ENCODE assay signal across 22 mouse cellular contexts in genomic region chr6:129393732-129394131, GRCm38 (mm10). TPM values are rescaled to one million over a fixed set of nuclear protein-coding genes. Genes with fewer than 3 reads are reported as not detected.
DNase-seq lines count a peak whose midpoint lies in the region; ATAC-seq and TF ChIP-seq lines count a peak whose summit lies in the region.
"Had no signal": no experiment of that assay in that cellular context is flagged by ENCODE, and none has a peak within 500 bp of the region (broad histone marks: within the 10 kb centered on the region; RNA-seq: fewer than 3 reads in every experiment).

No protein-coding gene starts in this region.

- H3K36me3 ChIP-seq in heart, embryonic 14.5 days (ENCODE audit: control insufficient read depth, insufficient read depth, low read length), result no peaks in the 10 kb centered on the region
- H3K36me3 ChIP-seq in kidney, postnatal 0 days (ENCODE audit: insufficient read depth, low read length), result no peaks in the 10 kb centered on the region
- no peaks in the 10 kb centered on the region for H3K36me3 ChIP-seq in forebrain, embryonic 14.5 days (ENCODE audit: control insufficient read depth, insufficient read depth, low read length)
- no peaks in the 10 kb centered on the region for H3K36me3 ChIP-seq in midbrain, embryonic 13.5 days
- H3K36me3 ChIP-seq: limb, embryonic 13.5 days had no signal

- H3K9me3 ChIP-seq in heart, embryonic 14.5 days (ENCODE audit: control insufficient read depth, low read length), result no peaks in the 10 kb centered on the region
- no peaks in the 10 kb centered on the region for H3K9me3 ChIP-seq in kidney, postnatal 0 days (replicated peaks; ENCODE audit: low read length)
- H3K9me3 ChIP-seq in forebrain, embryonic 14.5 days (replicated peaks; ENCODE audit: control insufficient read depth, low read length), result no peaks in the 10 kb centered on the region
- H3K9me3 ChIP-seq in midbrain, embryonic 13.5 days, result no peaks in the 10 kb centered on the region
- H3K9me3 ChIP-seq: limb, embryonic 13.5 days had no signal

- no peaks in the 10 kb centered on the region for H3K4me1 ChIP-seq in heart, embryonic 14.5 days (ENCODE audit: control insufficient read depth in 2 of 2, insufficient read depth in 2 of 2, low read length in 2 of 2)
- no peaks in the 10 kb centered on the region; the same call in 1 of the 2 replicates for H3K4me1 ChIP-seq in kidney, postnatal 0 days (replicated peaks; ENCODE audit: insufficient read depth, low read length)
- H3K4me1 ChIP-seq in forebrain, embryonic 14.5 days (ENCODE audit: control insufficient read depth, insufficient read depth, low read length), result no peaks in the 10 kb centered on the region
- H3K4me1 ChIP-seq in midbrain, embryonic 13.5 days (replicated peaks), result no peaks in the 10 kb centered on the region
- H3K4me1 ChIP-seq: limb, embryonic 13.5 days had no signal

- no peak overlapping the region for H3K9ac ChIP-seq in heart, embryonic 14.5 days (ENCODE audit: low read length)
- H3K9ac ChIP-seq in kidney, postnatal 0 days (ENCODE audit: low read depth, low read length), result no peak overlapping the region
- no peak overlapping the region for H3K9ac ChIP-seq in forebrain, embryonic 14.5 days (ENCODE audit: low read length)
- H3K9ac ChIP-seq in midbrain, embryonic 13.5 days (replicated peaks), result no peak overlapping the region
- H3K9ac ChIP-seq: limb, embryonic 13.5 days; liver, embryonic 14.5 days had no signal

- H3K27me3 ChIP-seq in heart, embryonic 14.5 days (ENCODE audit: control insufficient read depth, insufficient read depth, low read length), result no peaks in the 10 kb centered on the region
- no peaks in the 10 kb centered on the region for H3K27me3 ChIP-seq in kidney, postnatal 0 days (ENCODE audit: insufficient read depth, low read length)
- no peaks in the 10 kb centered on the region for H3K27me3 ChIP-seq in forebrain, embryonic 14.5 days (replicated peaks; ENCODE audit: control insufficient read depth, insufficient read depth, low read length)
- no peaks in the 10 kb centered on the region for H3K27me3 ChIP-seq in midbrain, embryonic 13.5 days
- H3K27me3 ChIP-seq: CH12.LX; limb, embryonic 13.5 days had no signal

- H3K27ac ChIP-seq in heart, embryonic 14.5 days (replicated peaks in 1 of 2; ENCODE audit: control insufficient read depth in 1 of 2, insufficient read depth in 1 of 2, low read depth in 2 of 2, low read length in 2 of 2), result no peak overlapping the region
- no peak overlapping the region for H3K27ac ChIP-seq in kidney, postnatal 0 days
- no peak overlapping the region for H3K27ac ChIP-seq in forebrain, embryonic 14.5 days (ENCODE audit: low read depth, low read length)
- no peak overlapping the region for H3K27ac ChIP-seq in midbrain, embryonic 13.5 days
- H3K27ac ChIP-seq: limb, embryonic 13.5 days; liver, embryonic 14.5 days had no signal

- ATAC-seq in heart, embryonic 14.5 days (ENCODE audit: insufficient number of reproducible peaks, insufficient read depth, low FRiP score, low read depth), result 0 out of 2 replicates have a peak, but pooled peaks have one; percentile 35
- ATAC-seq in kidney, postnatal 0 days (replicated peaks; ENCODE audit: low FRiP score, low read depth), result peak; percentile 66
- ATAC-seq in forebrain, embryonic 14.5 days, result 0 out of 2 replicates have a peak, but pooled peaks have one; percentile 55
- ATAC-seq in midbrain, embryonic 13.5 days, result peak; percentile 87
- ATAC-seq: intestine, embryonic 16.5 days had no signal

- no peak for TF ChIP-seq CTCF in kidney, postnatal 0 days (IDR thresholded peaks at IDR 0.05; ENCODE audit: low read depth)

- no peak overlapping the region for H3K4me3 ChIP-seq in heart, embryonic 14.5 days (ENCODE audit: control insufficient read depth in 1 of 2, insufficient read depth in 1 of 2, low read depth in 1 of 2, low read length in 2 of 2)
- no peak overlapping the region for H3K4me3 ChIP-seq in kidney, postnatal 0 days (replicated peaks; ENCODE audit: low read depth, low read length)
- H3K4me3 ChIP-seq in forebrain, embryonic 14.5 days (ENCODE audit: low read depth, low read length), result no peak overlapping the region
- H3K4me3 ChIP-seq in midbrain, embryonic 13.5 days (replicated peaks), result no peak overlapping the region
- H3K4me3 ChIP-seq: limb, embryonic 13.5 days had no signal

- WGBS in heart, embryonic 14.5 days, result 73% methylated on average over 6 of the region's 6 CpGs
- 72% methylated on average over 6 of the region's 6 CpGs for WGBS in kidney, postnatal 0 days
- WGBS in forebrain, embryonic 14.5 days, result 80% methylated on average over 6 of the region's 6 CpGs
- 77% methylated on average over 6 of the region's 6 CpGs for WGBS in midbrain, embryonic 13.5 days

- no peak overlapping the region for H3K4me2 ChIP-seq in heart, embryonic 14.5 days (ENCODE audit: low read length)
- H3K4me2 ChIP-seq in kidney, postnatal 0 days (ENCODE audit: low read length), result no peak overlapping the region
- no peak overlapping the region for H3K4me2 ChIP-seq in forebrain, embryonic 14.5 days (ENCODE audit: low read length)
- no peak overlapping the region for H3K4me2 ChIP-seq in midbrain, embryonic 13.5 days (replicated peaks)
- H3K4me2 ChIP-seq: limb, embryonic 13.5 days had no signal

- no peak for DNase-seq in heart, adult 11 months
- DNase-seq in kidney, postnatal 0 days (ENCODE audit: low spot score), result no peak
- DNase-seq in kidney, adult 11 months, result no peak
- DNase-seq in forebrain, embryonic 14.5 days (ENCODE audit: low spot score), result no peak
- DNase-seq in thymus, postnatal 25 days, result no peak
- DNase-seq in adrenal gland, adult 8-10 months, result no peak
- DNase-seq: cerebellum, adult 18-20 months; cerebellum, postnatal 25 days; gastrocnemius, postnatal 25 days; kidney, postnatal 4 days; lung, postnatal 10 days; thymus, postnatal 14 days had no signal

RNA-seq across cellular contexts. Expression of gene Clec1b, which starts 3.4 kb away (rescaled TPM):
- 3.9 and 5.6 TPM in 2 replicates for polyA plus RNA-seq in heart, embryonic 14.5 days (2014; fragmentation: Nextera tagmentation; extraction: Ambion mirVana)
- polyA plus RNA-seq in kidney, postnatal 0 days (2015; fragmentation: Nextera tagmentation; extraction: Ambion mirVana), result 1.5 and 1.7 TPM in 2 replicates
- 1.6 and 2.0 TPM in 2 replicates for polyA plus RNA-seq in forebrain, embryonic 14.5 days (2014; fragmentation: Nextera tagmentation; extraction: Ambion mirVana)
- polyA plus RNA-seq in midbrain, embryonic 13.5 days (2015; fragmentation: Nextera tagmentation; extraction: Ambion mirVana), result 3.6 and 3.9 TPM in 2 replicates
- total RNA-seq in adrenal gland, adult 8-10 months (2022), result 1 to 10 TPM; 1.3 to 2.6 (median 2.2) TPM
- total RNA-seq: CH12.LX; gastrocnemius, postnatal 25 days; MEL had no signal

RNA-seq across cellular contexts. Expression of gene Clec12b, which starts 8.1 kb away (rescaled TPM):
- 0.18 and 0.39 TPM in 2 replicates for polyA plus RNA-seq in heart, embryonic 14.5 days (2014; fragmentation: Nextera tagmentation; extraction: Ambion mirVana)
- 0.10 and 0.11 TPM in 2 replicates for polyA plus RNA-seq in kidney, postnatal 0 days (2015; fragmentation: Nextera tagmentation; extraction: Ambion mirVana)
- not detected in 2 replicates for polyA plus RNA-seq in forebrain, embryonic 14.5 days (2014; fragmentation: Nextera tagmentation; extraction: Ambion mirVana)
- 0.12 TPM in 1 of 2 replicates, not detected in the other for polyA plus RNA-seq in midbrain, embryonic 13.5 days (2015; fragmentation: Nextera tagmentation; extraction: Ambion mirVana)
- total RNA-seq in adrenal gland, adult 8-10 months (2022), result under 1 TPM in 2 of 4 experiments, not detected in 2; 0.52 to 0.70 TPM
- total RNA-seq: CH12.LX; gastrocnemius, postnatal 25 days; hematopoietic stem cell, adult 5-6 weeks; layer of hippocampus, postnatal 10 days; megakaryocyte, adult 5-6 weeks; MEL had no signal

RNA-seq across cellular contexts. Expression of gene Clec9a, which starts 14.9 kb away (rescaled TPM):
- polyA plus RNA-seq in heart, embryonic 14.5 days (2014; fragmentation: Nextera tagmentation; extraction: Ambion mirVana), result 0.42 and 0.58 TPM in 2 replicates
- polyA plus RNA-seq in kidney, postnatal 0 days (2015; fragmentation: Nextera tagmentation; extraction: Ambion mirVana), result 0.38 and 0.40 TPM in 2 replicates
- 0.10 and 0.19 TPM in 2 replicates for polyA plus RNA-seq in forebrain, embryonic 14.5 days (2014; fragmentation: Nextera tagmentation; extraction: Ambion mirVana)
- 0.22 and 0.23 TPM in 2 replicates for polyA plus RNA-seq in midbrain, embryonic 13.5 days (2015; fragmentation: Nextera tagmentation; extraction: Ambion mirVana)
- 1 to 10 TPM in 2 of 4 experiments, under 1 TPM in 2; 0.24 to 2.7 (median 1.2) TPM for total RNA-seq in adrenal gland, adult 8-10 months (2022)
- total RNA-seq: CH12.LX; gastrocnemius, postnatal 25 days; layer of hippocampus, postnatal 10 days; MEL had no signal

RNA-seq across cellular contexts. Expression of gene Clec12a, which starts 51.2 kb away (rescaled TPM):
- 0.57 and 1.1 TPM in 2 replicates for polyA plus RNA-seq in heart, embryonic 14.5 days (2014; fragmentation: Nextera tagmentation; extraction: Ambion mirVana)
- 0.28 and 0.71 TPM in 2 replicates for polyA plus RNA-seq in kidney, postnatal 0 days (2015; fragmentation: Nextera tagmentation; extraction: Ambion mirVana)
- polyA plus RNA-seq in forebrain, embryonic 14.5 days (2014; fragmentation: Nextera tagmentation; extraction: Ambion mirVana), result 0.18 and 0.27 TPM in 2 replicates
- 0.23 TPM in 1 of 2 replicates, not detected in the other for polyA plus RNA-seq in midbrain, embryonic 13.5 days (2015; fragmentation: Nextera tagmentation; extraction: Ambion mirVana)
- total RNA-seq in adrenal gland, adult 8-10 months (2022), result 1 to 10 TPM in 3 of 4 experiments, under 1 TPM in 1; 0.55 to 5.7 (median 2.9) TPM
- total RNA-seq: layer of hippocampus, postnatal 10 days; MEL had no signal

RNA-seq across cellular contexts. Expression of gene Clec1a, which starts 58.1 kb away (rescaled TPM):
- polyA plus RNA-seq in heart, embryonic 14.5 days (2014; fragmentation: Nextera tagmentation; extraction: Ambion mirVana), result 3.9 and 6.4 TPM in 2 replicates
- 10.3 and 10.6 TPM in 2 replicates for polyA plus RNA-seq in kidney, postnatal 0 days (2015; fragmentation: Nextera tagmentation; extraction: Ambion mirVana)
- polyA plus RNA-seq in forebrain, embryonic 14.5 days (2014; fragmentation: Nextera tagmentation; extraction: Ambion mirVana), result 1.3 and 1.5 TPM in 2 replicates
- polyA plus RNA-seq in midbrain, embryonic 13.5 days (2015; fragmentation: Nextera tagmentation; extraction: Ambion mirVana), result 1.7 and 1.8 TPM in 2 replicates
- 1 to 10 TPM; 4.9 to 9.2 (median 7.6) TPM for total RNA-seq in adrenal gland, adult 8-10 months (2022)
- total RNA-seq: CH12.LX, MEL had no signal

Comparison
In these comparisons a context has a peak if more than half of its experiments do, and no peak if none do; other contexts are left out.
1. ATAC-seq: peak in every context shown above with its lines; median percentile 87 in midbrain, embryonic 13.5 days; 66 in kidney, postnatal 0 days; 55 in forebrain, embryonic 14.5 days; 35 in heart, embryonic 14.5 days.